Comparison of ENCODE assay signal across 23 mouse cellular contexts in genomic region chr12:53134196-53134595, GRCm38 (mm10).
"Had no signal": no experiment of that assay in that cellular context is flagged by ENCODE, and none has a peak within 500 bp of the region (broad histone marks: within the 10 kb centered on the region; RNA-seq: fewer than 3 reads in every experiment).

No protein-coding gene starts in this region.

- H3K4me1 ChIP-seq: forebrain, embryonic 15.5 days; heart, embryonic 10.5 days; heart, embryonic 12.5 days; hindbrain, embryonic 13.5 days; hindbrain, embryonic 15.5 days; kidney, embryonic 15.5 days; limb, embryonic 13.5 days; limb, embryonic 15.5 days had no signal

- H3K27me3 ChIP-seq: forebrain, embryonic 15.5 days; heart, embryonic 12.5 days; hindbrain, embryonic 13.5 days; hindbrain, embryonic 15.5 days; kidney, embryonic 15.5 days; limb, embryonic 15.5 days had no signal

- H3K9me3 ChIP-seq: forebrain, embryonic 15.5 days; heart, embryonic 10.5 days; heart, embryonic 12.5 days; hindbrain, embryonic 13.5 days; hindbrain, embryonic 15.5 days; kidney, embryonic 15.5 days; limb, embryonic 13.5 days; limb, embryonic 15.5 days had no signal

- ATAC-seq: forebrain, embryonic 15.5 days; forebrain, postnatal 0 days; hindbrain, postnatal 0 days; intestine, embryonic 16.5 days had no signal

- H3K36me3 ChIP-seq: forebrain, embryonic 15.5 days; heart, embryonic 10.5 days; heart, embryonic 12.5 days; hindbrain, embryonic 15.5 days; kidney, embryonic 15.5 days; limb, embryonic 13.5 days; limb, embryonic 15.5 days had no signal

- DNase-seq: forebrain, postnatal 0 days; gastrocnemius, postnatal 14 days; gastrocnemius, postnatal 36 days; heart, adult 18-20 months; heart, postnatal 10 days; kidney, adult 11 months; kidney, adult 2 months; kidney, adult 9 months; kidney, postnatal 14 days; kidney, postnatal 36 days; layer of hippocampus, adult 9-11 months; layer of hippocampus, postnatal 36 days; left cerebral cortex, postnatal 4 days had no signal

- H3K9ac ChIP-seq: forebrain, embryonic 15.5 days; forebrain, postnatal 0 days; heart, embryonic 12.5 days; hindbrain, embryonic 13.5 days; hindbrain, embryonic 15.5 days; kidney, embryonic 15.5 days; limb, embryonic 13.5 days; limb, embryonic 15.5 days had no signal

- H3K4me3 ChIP-seq: forebrain, embryonic 15.5 days; heart, embryonic 10.5 days; heart, embryonic 12.5 days; hindbrain, embryonic 13.5 days; hindbrain, embryonic 15.5 days; kidney, embryonic 15.5 days; limb, embryonic 13.5 days; limb, embryonic 15.5 days had no signal

- H3K4me2 ChIP-seq: forebrain, embryonic 15.5 days; heart, embryonic 12.5 days; hindbrain, embryonic 13.5 days; hindbrain, embryonic 15.5 days; kidney, embryonic 15.5 days; limb, embryonic 13.5 days; limb, embryonic 15.5 days had no signal

- H3K27ac ChIP-seq: forebrain, embryonic 15.5 days; heart, embryonic 10.5 days; hindbrain, embryonic 13.5 days; hindbrain, embryonic 15.5 days; hindbrain, postnatal 0 days; kidney, embryonic 15.5 days; limb, embryonic 13.5 days; limb, embryonic 15.5 days had no signal
